Mouse (Mus musculus) hematopoietic stem cell, adult 5-6 weeks (primary cell): ENCODE measurements at regions not wholly inside any gene's neighbourhood (a gene's known extent, or its start where the extent isn't known, plus 50 kb on each side); places are given as distances from the start of the nearest gene placed in this dataset.

Experiments used
- ATAC-seq, 2 experiments: fragments of 125-278 bp in 1 of 2; replicated peaks in 1 of 2; 2 replicates each; pipeline ENCODE4 v1.8.0; 2016 to 2017; ENCODE audit warnings: inconsistent platforms in 2 of 2, mild to moderate bottlenecking in 2 of 2, moderate number of reproducible peaks in 2 of 2, low read depth in 1 of 2, moderate TSS enrichment in 1 of 2; ENCODE audit not compliant: low FRiP score in 2 of 2, poor library complexity in 2 of 2, severe bottlenecking in 2 of 2, insufficient read depth in 1 of 2, low TSS enrichment in 1 of 2

GRCm38 (mm10) chr14:98650520-98650919 is 343.6 kb downstream of the Rpl36a-ps1 start:
- no peak for ATAC-seq

- ATAC-seq, result no peak
Measured at GRCm38 (mm10) chr14:98647614-98648013, 346.5 kb downstream of the Rpl36a-ps1 start.

- ATAC-seq, result no peak
Measured at GRCm38 (mm10) chr14:98643756-98644155, 350.4 kb downstream of the Rpl36a-ps1 start.

GRCm38 (mm10) chr14:98642661-98643331 is 351.3 kb downstream of the Rpl36a-ps1 start:
- no peak for ATAC-seq

- ATAC-seq, result peak; percentile 81 to 89
Measured at GRCm38 (mm10) chr14:98629026-98629425, 365.1 kb downstream of the Rpl36a-ps1 start.

GRCm38 (mm10) chr14:98626476-98626875 is 367.6 kb downstream of the Rpl36a-ps1 start:
- ATAC-seq, result no peak

- no peak for ATAC-seq
Measured at GRCm38 (mm10) chr14:98625867-98626266, 368.3 kb downstream of the Rpl36a-ps1 start.

- ATAC-seq, result peak; percentile 100
Measured at GRCm38 (mm10) chr14:98605772-98606171, 388.3 kb downstream of the Rpl36a-ps1 start.

- no peak for ATAC-seq
Measured at GRCm38 (mm10) chr14:98596252-98596651, 397.9 kb downstream of the Rpl36a-ps1 start.

- ATAC-seq, result peak; percentile 53 to 62; a peak in 3 of 4 replicates
Measured at GRCm38 (mm10) chr14:98589846-98590245, 404.3 kb downstream of the Rpl36a-ps1 start.

- no peak for ATAC-seq
Measured at GRCm38 (mm10) chr14:98571644-98572043, 402.1 kb upstream of the Dach1 start.

- ATAC-seq, result no peak
Measured at GRCm38 (mm10) chr14:98562002-98562401, 392.4 kb upstream of the Dach1 start.

- ATAC-seq, result no peak
Measured at GRCm38 (mm10) chr14:98539792-98540191, 370.2 kb upstream of the Dach1 start.

- ATAC-seq, result no peak
Measured at GRCm38 (mm10) chr14:98538267-98538666, 368.7 kb upstream of the Dach1 start.

- no peak for ATAC-seq
Measured at GRCm38 (mm10) chr14:98533600-98533999, 364.0 kb upstream of the Dach1 start.

GRCm38 (mm10) chr14:98520966-98521365 is 351.4 kb upstream of the Dach1 start:
- ATAC-seq, result no peak

GRCm38 (mm10) chr14:98505321-98505720 is 335.8 kb upstream of the Dach1 start:
- no peak for ATAC-seq

GRCm38 (mm10) chr14:98477416-98477815 is 307.9 kb upstream of the Dach1 start:
- no peak for ATAC-seq

- ATAC-seq, result no peak
Measured at GRCm38 (mm10) chr14:98471803-98472509, 302.4 kb upstream of the Dach1 start.
